Mouse (Mus musculus): Measurements from ENCODE around the gene Hdx.

GRCm38 (mm10) chrX:111685665-111686064 lies 11.2 kb downstream of the Hdx start:
- TF ChIP-seq TCF12 (IDR thresholded peaks at IDR 0.05; ENCODE audit: insufficient read depth, poor library complexity, severe bottlenecking) (no peak), SRF (IDR thresholded peaks at IDR 0.05; ENCODE audit: control insufficient read depth, insufficient read length, low read depth) (no peak), POLR2A (IDR thresholded peaks at IDR 0.05; ENCODE audit: insufficient read length, low read depth) (no peak), MAX (IDR thresholded peaks at IDR 0.05; ENCODE audit: low read depth) (no peak), MYOD1 (IDR thresholded peaks at IDR 0.05; ENCODE audit: control insufficient read depth in 1 of 3, insufficient read length in 2 of 3, low read depth in 2 of 3) (no peak), USF1 (IDR thresholded peaks at IDR 0.05; ENCODE audit: low read depth) (no peak), POLR2AphosphoS2 (IDR thresholded peaks at IDR 0.05; ENCODE audit: insufficient read length, low read depth) (no peak), CEBPB (IDR thresholded peaks at IDR 0.05; ENCODE audit: insufficient read depth, poor library complexity, severe bottlenecking) (no peak), REST (IDR thresholded peaks at IDR 0.05; ENCODE audit: insufficient read depth, insufficient read length) (no peak), MYOG (IDR thresholded peaks at IDR 0.05; ENCODE audit: control insufficient read depth in 1 of 3, insufficient read depth in 1 of 3, insufficient read length in 2 of 3, low read depth in 2 of 3) (no peak), E2F4 (IDR thresholded peaks at IDR 0.05; ENCODE audit: insufficient read depth) (no peak)

Measured in myocyte (in vitro differentiated cells).